Mouse (Mus musculus): ENCODE data around the gene Ltbp4.
A peak's percentile ranks its signal among the peaks of the same experiment; 100 is the strongest.

The Ltbp4 gene

DNA sequence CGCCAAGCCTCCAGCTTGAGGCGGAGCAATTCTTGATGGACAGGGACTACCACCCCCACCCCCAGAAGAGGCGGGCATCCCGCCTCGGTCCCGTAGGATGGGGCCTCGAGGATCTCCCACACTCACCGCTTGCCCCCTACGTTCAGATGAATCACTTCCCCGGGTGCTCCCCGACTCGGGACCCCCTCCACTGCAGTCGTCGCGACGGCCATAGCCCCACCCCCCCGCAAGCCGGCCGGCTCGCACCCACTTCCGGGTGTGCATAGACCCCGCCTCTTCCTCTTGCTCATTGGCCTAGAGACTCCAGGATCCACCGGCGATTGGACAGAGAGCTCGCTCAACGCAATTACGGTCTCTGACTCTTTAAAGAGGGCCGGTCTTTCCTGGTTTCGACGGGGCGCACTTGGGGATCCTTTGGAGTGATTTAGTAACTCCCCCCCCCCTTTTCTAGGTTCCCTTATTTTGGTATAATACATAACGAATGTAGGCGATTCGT, 18.3 kb upstream of the Ltbp4 start, which contains the start of gene Shkbp1:
Gene Shkbp1 (minus strand): TSS at position 275 of the 496 bp plus-strand sequence.
- peak; percentile 84 for DNase-seq (ENCODE audit: low read depth, low spot score)

DNA sequence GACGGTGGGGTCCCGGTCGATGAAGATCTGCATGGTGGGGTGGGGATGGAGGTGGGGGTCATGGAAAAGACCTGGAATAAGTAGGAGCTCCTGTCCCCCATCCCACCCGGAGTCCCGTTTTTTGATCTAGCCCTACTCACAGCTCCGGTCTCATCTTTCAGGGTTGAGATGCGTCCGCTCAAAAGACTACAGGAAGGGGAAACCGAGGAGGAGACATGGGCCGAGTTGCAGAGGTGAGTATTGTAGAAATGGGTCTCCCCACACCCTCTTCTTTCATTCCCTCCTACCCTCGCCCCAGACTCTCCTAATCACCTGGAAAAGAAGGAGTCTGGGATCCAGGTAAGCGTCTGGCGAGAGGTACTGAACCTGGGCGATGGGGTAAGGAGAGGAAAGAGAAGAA, 17.8 kb upstream of the Ltbp4 start:
- DNase-seq (ENCODE audit: low read depth, low spot score), result no peak

- no peak for DNase-seq (ENCODE audit: low read depth, low spot score)
Observed at GRCm38 (mm10) chr7:27354783-27355182, 17.3 kb upstream of the Ltbp4 start.

GRCm38 (mm10) chr7:27354144-27354543, 16.7 kb upstream of the Ltbp4 start:
- no peak for DNase-seq (ENCODE audit: low read depth, low spot score)

DNA sequence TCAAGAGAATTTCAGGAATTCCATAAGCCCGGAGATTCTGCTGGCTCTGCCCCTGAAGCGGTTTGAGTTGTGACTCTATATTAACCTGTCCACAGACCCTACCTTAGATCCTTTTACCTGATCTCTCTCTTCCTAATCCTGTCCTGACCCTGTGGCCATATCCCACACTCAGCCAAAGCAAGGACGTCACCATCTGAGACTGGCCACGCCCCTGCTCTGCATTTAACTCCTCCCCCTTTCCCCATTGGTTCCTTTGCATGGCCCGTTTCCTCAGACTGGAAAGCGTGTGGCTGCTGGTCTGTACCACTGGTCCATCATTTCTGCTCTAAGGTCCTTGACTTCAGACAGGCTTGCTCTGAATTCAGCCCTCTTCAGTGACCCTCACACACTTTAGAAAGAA, 8.0 kb upstream of the Ltbp4 start:
- no peak for DNase-seq (ENCODE audit: low read depth, low spot score)

DNA sequence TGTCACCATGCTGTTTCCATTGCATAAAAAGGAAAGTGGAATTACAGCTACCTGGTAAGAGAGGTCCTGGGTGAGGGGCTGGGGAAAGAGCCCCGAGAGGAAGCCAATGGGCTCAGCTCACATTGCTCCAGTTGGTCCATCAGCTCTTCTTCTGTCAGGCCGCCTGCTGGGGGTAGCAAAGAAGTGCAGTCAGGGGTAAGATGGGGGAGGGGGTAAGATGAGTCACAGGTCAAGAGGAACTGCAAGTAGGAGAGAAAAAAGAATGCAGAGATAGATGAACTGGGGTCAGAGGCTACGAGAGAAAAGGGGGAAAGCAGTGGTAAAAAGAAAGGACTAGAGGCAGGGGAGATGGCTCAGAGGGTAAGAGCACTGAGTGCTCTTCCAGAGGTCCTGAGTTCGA, 5.1 kb upstream of the Ltbp4 start:
- no peak for DNase-seq (ENCODE audit: low read depth, low spot score)

DNA sequence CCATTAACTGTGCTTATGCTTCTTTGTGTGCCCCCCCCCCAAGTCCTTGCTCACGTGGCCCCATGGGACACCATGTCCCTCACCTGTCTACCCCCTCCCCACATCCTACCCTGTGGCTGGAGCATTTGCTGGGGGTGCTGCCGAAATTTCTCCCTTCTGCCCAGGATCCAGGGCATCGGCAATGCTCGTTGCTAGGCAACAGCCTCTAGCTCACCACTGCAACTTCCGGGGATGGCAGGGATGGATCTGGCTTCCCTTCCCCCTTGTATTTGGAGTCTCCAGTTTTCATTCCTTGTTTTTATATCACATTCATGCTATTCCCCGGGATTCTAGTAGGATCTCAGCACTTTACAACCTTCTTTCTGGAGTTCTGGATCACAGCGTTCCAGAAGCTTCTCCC, 2.0 kb upstream of the Ltbp4 start:
- DNase-seq (ENCODE audit: low read depth, low spot score), result no peak

GRCm38 (mm10) chr7:27339114-27339513, 1.6 kb upstream of the Ltbp4 start:
- DNase-seq (ENCODE audit: low read depth, low spot score), result no peak

GRCm38 (mm10) chr7:27335928-27336823, 1.3 kb downstream of the Ltbp4 start:
- DNase-seq (ENCODE audit: low read depth, low spot score), result no peak

GRCm38 (mm10) chr7:27335011-27335720, 2.3 kb downstream of the Ltbp4 start:
- no peak for DNase-seq (ENCODE audit: low read depth, low spot score)

DNA sequence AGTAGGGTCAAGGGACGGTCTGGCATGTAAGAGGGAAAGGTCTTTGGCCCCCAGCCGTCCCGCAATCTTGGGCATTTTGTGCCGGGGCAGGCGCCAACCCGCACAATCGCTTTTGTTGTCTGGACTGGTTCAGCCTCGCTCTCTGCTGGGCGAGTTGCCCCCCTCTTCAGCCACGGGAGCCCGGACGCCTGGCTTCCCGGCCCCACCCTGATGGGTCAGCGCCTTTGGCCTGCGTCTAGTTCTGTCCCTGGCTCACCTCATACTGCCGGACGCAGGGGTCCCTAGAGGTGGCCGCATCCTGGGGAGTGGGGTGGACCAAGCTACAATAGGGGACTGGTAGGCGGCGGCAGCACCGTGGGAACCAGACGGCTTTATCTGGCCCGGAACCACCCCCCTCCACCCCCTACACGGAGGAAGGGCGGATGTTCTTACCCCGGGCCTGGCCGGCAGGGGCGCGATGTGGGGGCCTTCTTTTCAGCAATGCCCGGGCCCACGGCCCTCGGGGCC, 3.0 kb downstream of the Ltbp4 start:
- DNase-seq (ENCODE audit: low read depth, low spot score), result no peak

- DNase-seq (ENCODE audit: low read depth, low spot score), result no peak
Observed at GRCm38 (mm10) chr7:27333316-27333941, 4.1 kb downstream of the Ltbp4 start.

DNA sequence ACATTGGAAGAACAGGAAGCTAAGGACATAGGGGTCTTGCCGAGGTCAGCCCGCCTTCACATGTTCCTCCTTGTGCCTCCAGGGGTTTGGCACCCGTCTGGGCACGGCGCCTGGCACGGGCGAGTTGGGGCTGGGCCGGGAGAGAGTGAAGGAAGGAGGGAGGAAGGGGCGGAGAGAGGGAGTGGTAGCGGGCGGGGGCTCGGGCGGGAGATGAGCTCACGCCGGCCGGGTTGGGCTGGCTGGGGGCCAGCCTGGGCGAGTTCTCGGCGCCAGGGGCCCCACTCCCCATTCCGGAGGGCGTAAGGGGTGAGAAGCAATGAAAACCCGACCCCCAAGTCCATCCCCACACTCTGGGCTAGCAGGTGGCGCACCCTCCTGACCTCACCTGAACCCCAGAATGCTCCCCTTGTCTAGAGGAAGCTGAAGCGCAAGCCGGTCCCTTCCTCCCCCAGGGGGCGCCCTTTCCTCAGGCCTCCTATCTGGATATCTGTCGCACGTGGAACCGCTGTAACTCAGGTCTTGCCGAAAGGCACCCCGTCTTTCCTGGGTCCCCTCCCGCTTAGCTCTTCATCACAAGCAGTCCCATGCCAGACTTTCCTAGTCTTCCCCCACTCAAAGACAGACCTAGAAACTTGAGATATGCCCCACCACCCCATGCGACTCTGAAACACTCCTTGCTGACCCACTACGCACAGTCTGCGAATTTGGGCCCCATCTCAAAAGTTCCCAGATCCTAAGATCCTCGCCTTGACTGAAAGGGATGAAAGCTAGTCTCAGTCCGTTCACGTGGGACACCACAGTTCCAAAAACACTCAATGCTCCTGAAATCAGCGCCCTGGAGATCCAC, 4.9 kb downstream of the Ltbp4 start:
- DNase-seq (ENCODE audit: low read depth, low spot score), result no peak

- no peak for DNase-seq (ENCODE audit: low read depth, low spot score)
Observed at GRCm38 (mm10) chr7:27331854-27332253, 5.6 kb downstream of the Ltbp4 start.

- no peak for DNase-seq (ENCODE audit: low read depth, low spot score)
Observed at GRCm38 (mm10) chr7:27331541-27331851, 6.0 kb downstream of the Ltbp4 start.

DNA sequence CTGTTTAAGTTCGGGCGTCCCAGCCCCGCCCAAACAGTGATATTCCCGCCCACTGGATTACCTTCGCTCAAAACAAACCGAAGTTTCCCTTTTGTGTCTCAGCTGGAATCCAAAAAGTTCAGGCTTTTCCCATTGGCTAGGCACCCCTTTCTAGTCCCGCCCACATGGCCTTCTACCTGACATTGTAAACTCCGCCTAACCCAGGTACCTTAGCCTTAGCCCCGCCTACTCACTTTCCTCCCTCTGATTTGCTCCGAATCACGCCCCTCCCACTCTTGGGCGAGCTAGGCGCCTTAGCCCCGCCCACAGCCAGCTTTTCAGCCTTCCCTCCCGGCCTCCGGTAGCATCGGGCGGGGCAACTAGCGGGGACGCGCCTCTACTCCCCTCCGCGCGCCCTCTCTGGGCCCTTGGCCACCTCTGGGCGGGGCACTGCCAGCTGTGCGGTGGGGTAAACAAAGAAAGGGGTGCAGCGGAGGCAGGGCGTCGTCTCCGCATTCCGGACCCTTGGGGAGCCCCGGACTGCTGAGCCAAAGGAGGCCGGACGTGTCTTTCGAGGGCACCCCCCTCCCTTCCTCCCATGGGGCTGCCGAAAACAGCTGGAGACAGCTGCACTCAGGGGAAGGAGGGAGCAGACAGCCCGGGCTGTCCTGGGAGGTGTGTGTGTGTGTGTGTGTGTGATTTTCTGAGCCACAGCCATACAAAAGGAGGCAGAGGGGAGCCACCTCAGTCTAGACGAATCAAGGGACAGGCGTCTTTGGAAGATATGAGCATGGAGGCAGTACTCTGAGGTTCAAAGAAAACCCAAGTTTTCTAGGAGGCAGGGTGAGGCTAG, 6.6 kb downstream of the Ltbp4 start:
- DNase-seq (ENCODE audit: low read depth, low spot score), result no peak

DNA sequence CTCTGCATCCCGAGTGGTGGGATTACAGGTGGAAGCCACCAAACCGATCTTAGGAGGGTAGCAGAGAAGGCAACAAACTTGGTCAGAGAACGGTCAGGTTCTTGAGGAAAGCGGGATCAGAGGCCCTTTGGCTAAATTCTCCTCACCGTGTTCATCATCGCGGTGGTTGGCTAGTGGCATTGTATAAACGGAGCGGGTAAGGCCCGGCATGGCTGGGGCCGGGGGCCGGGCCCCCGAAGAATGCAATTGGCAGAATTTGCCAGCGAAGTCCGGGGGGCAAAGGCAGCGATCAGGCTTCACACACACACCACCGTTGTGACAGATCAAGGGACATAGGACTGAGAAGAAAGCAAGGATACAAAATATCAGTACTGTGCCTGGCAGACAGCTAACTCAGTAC, 7.5 kb downstream of the Ltbp4 start:
- no peak for DNase-seq (ENCODE audit: low read depth, low spot score)

DNA sequence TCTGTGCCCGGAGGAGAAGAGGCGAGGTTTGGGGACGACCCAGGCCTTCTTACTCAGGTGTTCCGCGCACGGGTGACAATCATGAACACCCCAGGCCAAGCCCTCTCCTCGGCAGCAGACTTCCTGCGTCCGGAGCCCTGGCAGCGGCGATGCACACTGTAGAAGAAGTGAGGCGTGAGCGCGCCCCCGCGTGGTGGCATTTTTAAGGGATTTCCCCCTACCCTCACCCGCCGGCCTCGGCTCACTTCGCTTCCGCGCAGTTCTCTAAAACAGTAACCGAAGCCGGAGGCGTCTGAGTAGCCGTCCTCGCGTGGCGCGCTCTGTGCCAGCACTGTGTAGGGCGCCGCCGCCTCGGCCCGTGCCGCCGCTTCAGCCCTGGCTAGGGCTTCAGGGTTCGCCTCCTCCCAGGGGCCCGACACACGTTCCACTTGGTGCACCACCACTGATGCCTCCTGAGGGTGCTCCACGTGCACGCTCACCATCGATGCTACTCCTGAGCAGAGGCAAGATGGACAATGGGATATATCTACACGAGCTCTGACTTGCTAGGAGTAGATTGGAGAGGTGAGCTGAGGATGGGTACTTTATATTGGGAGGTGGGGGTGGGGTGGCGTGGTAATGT, 8.1 kb downstream of the Ltbp4 start:
- no peak for DNase-seq (ENCODE audit: low read depth, low spot score)

DNA sequence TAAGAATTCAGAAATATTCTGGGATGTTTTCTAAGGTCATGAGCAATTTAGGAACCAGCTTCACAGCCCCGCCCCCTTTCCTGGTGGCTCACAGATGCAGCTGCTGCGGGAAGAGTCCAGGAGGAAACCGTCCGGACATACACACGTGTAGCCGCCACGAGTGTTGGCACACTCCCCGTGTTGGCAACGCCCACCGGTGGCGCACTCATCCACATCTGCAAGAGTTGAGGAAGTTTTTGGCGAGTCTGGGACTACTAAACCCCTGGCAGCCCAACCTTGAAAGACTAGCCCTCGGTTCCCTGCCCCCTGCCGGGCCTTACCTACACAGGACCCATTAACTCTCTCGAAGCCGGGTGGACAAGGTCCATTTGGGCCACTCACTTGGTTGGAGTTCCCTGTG, 8.8 kb downstream of the Ltbp4 start:
- DNase-seq (ENCODE audit: low read depth, low spot score), result no peak

GRCm38 (mm10) chr7:27328161-27328560, 9.3 kb downstream of the Ltbp4 start:
- DNase-seq (ENCODE audit: low read depth, low spot score), result no peak

Measured in brain, embryonic 18.5 days (tissue).